Mouse (Mus musculus) kidney, postnatal 14 days (tissue): ENCODE measurements around the gene Gm47289.

Source experiments
- DNase-seq: peaks from one replicate; pipeline ENCODE4 v3.0.0; 2022; ENCODE audit warnings: mixed read lengths

Gm47289 gene

GRCm38 (mm10) chr9:119160689-119161088, 1.7 kb downstream of the Gm47289 start:
- DNase-seq, result peak; percentile 85

GRCm38 (mm10) chr9:119164743-119165142, 5.8 kb downstream of the Gm47289 start:
- peak; percentile 61 for DNase-seq

DNA sequence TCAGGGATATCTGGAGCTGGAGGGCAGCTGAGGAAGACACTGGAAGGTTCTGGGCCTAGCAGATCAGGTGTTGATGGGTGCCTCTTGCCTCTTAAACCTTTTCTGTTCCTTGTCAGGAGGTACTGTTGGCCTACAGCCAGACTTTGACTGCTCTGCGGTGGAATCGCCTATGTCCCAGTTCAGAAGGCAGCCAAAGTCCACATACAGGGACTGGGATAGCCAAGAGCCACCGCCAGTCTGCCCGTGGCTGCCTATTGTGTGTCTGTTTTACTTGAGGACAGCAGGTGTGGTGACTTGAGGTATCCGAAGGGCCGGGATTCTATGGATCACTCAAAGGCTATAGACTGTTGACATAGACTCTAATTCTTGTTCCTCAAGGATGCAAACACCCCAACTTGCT, 6.6 kb downstream of the Gm47289 start:
- peak; percentile 82 for DNase-seq

GRCm38 (mm10) chr9:119167608-119168007, 8.6 kb downstream of the Gm47289 start:
- DNase-seq, result no peak

GRCm38 (mm10) chr9:119179292-119179691, 20.3 kb downstream of the Gm47289 start:
- DNase-seq, result no peak

DNA sequence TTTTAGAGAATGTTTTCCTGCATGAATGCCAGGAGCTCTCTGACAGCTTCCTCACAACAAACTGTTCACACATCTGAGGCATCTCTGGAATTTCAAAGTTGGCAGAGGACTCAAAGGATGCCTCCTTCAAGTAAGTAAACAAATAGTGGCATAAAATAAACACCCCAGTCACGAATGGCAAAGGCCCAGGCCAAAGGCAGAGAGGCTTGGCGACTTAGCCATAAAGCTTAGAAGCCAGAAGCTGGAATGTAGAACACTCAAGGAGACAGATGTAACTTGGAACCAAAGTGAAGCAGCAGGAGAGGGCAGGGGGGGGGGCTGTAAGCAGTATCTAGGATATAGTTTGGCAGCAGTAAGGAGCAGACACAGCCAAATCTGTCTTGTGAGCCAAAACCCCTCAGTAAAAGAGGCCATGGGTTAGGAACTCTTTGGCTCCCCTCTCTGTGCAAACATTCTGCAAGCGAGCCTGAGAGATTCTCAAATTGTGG, 22.3 kb downstream of the Gm47289 start:
- DNase-seq, result peak; percentile 65

- DNase-seq, result peak; percentile 83
Observed at GRCm38 (mm10) chr9:119192202-119192990, 33.4 kb downstream of the Gm47289 start.

DNA sequence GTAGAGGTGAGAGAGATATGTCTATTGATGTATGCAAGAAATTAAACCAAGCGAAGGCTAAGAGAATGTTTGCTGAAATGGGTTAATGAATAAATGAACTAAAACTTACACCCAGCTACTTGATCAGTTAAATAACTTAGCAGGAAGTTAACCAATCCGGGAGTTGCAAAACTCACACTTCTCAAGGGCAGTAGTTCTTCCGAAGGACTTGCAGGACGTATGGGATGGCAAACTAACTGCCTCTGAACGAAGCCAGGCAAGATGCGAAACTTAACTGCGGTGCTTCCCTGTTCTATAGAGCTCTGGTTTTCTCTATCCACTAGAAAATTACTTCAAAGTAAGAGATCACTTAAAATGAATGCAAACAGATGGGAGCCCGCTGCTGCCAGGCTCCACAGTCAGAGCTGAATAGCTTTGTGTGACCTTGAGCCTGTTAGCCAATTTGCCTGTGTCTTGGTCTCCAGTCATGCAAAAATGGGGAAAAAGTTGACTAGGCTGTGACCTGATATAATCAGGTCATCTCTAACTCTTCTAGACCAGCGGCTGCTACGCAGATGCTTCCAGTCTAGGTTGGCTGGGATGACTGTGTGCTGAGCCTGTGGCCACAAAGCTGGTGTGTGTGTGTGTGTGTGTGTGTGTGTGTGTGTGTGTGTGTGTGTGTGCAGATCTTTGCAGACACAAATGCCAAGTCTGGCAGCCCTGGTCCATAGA, 40.3 kb downstream of the Gm47289 start:
- DNase-seq, result peak; percentile 53

- peak; percentile 44 for DNase-seq
Observed at GRCm38 (mm10) chr9:119201653-119202052, 42.7 kb downstream of the Gm47289 start.

DNA sequence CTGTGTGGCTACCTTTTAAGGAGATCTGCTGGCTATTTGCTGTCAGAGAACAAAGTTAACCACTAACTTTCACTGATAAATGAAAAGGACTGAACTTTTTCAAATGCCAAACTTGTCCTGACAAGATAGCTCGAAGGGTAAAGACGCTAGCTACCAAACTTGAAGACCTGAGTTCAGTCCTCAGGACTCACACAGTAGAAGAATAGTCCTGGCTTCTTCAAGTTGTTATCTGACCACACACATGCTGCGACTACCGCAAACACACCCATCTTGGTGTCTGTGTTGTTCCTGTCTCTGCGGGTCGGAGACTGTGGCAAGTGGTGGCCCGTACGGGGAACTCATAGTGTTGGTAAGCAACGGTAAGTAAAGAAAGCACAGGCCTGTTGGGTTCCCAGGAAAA, 44.7 kb downstream of the Gm47289 start:
- no peak for DNase-seq

DNA sequence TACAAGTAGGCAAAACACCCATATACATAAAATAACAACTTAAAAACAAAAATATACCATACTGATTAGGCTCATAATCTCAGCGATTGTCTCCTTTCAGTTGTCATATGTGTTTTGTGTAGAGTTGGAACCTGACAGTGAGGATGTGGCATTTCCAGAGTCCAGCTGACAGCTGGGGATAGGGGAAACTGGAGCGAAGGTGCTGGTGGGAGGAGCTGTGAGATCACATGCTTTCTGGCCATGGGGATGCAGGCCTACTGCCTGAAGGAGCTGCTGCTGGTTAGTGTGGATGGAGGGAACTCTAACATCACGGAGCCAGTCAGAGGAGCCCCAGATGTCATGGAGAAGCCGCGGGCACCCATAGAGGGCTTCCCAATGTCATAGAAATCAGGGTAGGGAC, 46.8 kb downstream of the Gm47289 start:
- DNase-seq, result no peak

DNA sequence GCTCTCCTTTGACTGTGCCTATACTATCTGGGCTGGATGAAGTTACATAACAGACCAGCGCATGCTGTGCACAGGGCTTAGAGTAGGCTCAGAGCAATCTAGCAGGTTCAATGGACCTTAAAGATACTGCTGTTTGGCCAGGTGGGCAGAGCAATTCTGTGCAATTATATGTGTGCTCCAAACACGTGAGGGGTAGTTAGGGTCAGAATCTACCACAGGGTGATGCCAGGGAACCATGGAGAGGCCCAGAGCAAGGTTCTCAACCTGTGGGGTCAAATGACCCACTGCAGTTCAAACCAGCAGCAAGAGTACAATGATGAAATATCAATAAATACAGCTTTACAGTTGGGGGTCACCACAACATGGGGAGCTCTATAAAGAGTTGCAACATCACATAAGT, 47.7 kb downstream of the Gm47289 start:
- DNase-seq, result peak; percentile 24

DNA sequence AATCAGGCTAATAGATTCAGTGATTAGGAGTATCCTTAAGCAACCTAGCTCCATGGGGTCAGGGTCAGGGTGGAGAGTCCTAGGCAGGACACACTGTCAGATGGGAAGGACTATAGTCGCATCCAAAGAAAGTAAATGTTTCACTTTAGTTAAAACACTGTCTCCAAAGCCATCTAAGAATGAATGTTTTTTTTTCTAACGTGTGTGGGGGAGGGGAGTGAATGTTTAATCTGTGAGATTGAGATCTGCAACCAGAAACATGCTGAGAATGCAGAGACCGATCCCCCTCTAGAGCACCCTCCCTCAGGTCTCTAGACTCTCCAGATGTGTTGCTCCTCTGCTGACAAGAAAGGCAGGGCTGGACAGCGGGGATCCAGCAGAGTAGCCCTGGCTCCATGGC, 48.2 kb downstream of the Gm47289 start:
- peak; percentile 73 for DNase-seq

DNA sequence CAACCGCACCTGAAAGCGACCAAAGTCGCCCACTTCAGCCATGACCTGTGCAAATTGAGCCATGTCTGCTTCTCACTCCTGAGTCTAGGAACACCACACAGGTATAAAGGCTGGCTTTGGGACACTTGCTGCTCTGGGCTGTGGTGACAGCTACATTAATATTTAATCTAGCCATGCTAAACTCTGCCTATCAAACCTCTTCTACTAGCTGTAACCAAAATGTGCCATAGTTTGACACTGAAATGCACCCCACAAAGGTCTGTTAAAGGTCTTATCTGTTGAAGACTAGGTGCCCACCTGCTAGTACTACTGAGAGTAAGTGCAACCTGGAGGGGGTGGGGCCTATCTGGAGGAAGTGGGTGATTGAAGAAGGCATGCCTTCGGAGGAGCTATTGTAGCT, 50.0 kb downstream of the Gm47289 start, which contains the start of gene Slc22a13:
Slc22a13 (minus strand) TSS at position 101 of the 400 bp plus-strand sequence.
- DNase-seq, result no peak
